Mouse (Mus musculus) liver, embryonic 11.5 days (tissue): ENCODE measurements around the gene Vmn1r113. TPM values are rescaled to one million over a fixed set of nuclear protein-coding genes. Genes with fewer than 3 reads are reported as not detected.
"Not testable (repeated sequence)": the region's sequence is repeated elsewhere in the genome, so short reads cannot be mapped to it uniquely, and the experiment has no call there.

ENCODE experiments used
- ATAC-seq: fragments of 200-750 bp; cut with Nextera tagmentation; replicated peaks from 2 replicates; pipeline ENCODE4 v1.8.0; 2017; ENCODE audit warnings: moderate number of reproducible peaks, mild to moderate bottlenecking, moderate TSS enrichment, moderate library complexity; ENCODE audit not compliant: low FRiP score
- DNase-seq: peaks from one replicate; pipeline ENCODE4 v3.0.0-alpha.2; 2017; ENCODE audit warnings: low spot score
- H3K27ac ChIP-seq: fragments of 300-500 bp; sonication (generic); 2 replicates; pipeline ENCODE4 v1.5.1; 2014; ENCODE audit warnings: mild to moderate bottlenecking, low read depth, low read length, control low read depth
- H3K27me3 ChIP-seq: fragments of 300-500 bp; sonication (generic); replicated peaks from 2 replicates; pipeline ENCODE4 v1.6.1; 2014; ENCODE audit warnings: low read length, mixed read lengths; ENCODE audit not compliant: control insufficient read depth, insufficient read depth
- H3K36me3 ChIP-seq: fragments of 300-500 bp; sonication (generic); 2 replicates; pipeline ENCODE4 v1.6.1; 2014; ENCODE audit warnings: mild to moderate bottlenecking, low read length, moderate library complexity, mixed read lengths; ENCODE audit not compliant: control insufficient read depth, insufficient read depth
- H3K4me1 ChIP-seq: fragments of 300-500 bp; sonication (generic); replicated peaks from 2 replicates; pipeline ENCODE4 v1.6.1; 2014; ENCODE audit warnings: low read length, mixed read lengths; ENCODE audit not compliant: control insufficient read depth, insufficient read depth
- H3K4me2 ChIP-seq: fragments of 300-500 bp; sonication (generic); 2 replicates; pipeline ENCODE4 v1.6.1; 2014; ENCODE audit warnings: mild to moderate bottlenecking, control low read depth, moderate library complexity
- H3K4me3 ChIP-seq: fragments of 300-500 bp; sonication (generic); 2 replicates; pipeline ENCODE4 v1.5.1; 2014; ENCODE audit warnings: low read depth, low read length, control low read depth
- H3K9ac ChIP-seq: fragments of 300-500 bp; sonication (generic); 2 replicates; pipeline ENCODE4 v1.6.1; 2014; ENCODE audit warnings: low read depth, low read length, control low read depth
- H3K9me3 ChIP-seq: fragments of 300-500 bp; sonication (generic); 2 replicates; pipeline ENCODE4 v1.6.1; 2016; ENCODE audit warnings: low read length, inconsistent platforms, mixed read lengths; ENCODE audit not compliant: control insufficient read depth
- WGBS: fragments of 180-500 bp; shearing (Covaris S2); extraction: QIAGEN DNeasy Blood & Tissue Kit; methylation state at CpG from one replicate; pipeline ENCODE4 v1.1.7; 2014; 5-methylcytosine and 5-hydroxymethylcytosine counted together
- polyA plus RNA-seq: library from polyadenylated mRNA; unstranded; fragments of >200 nt; fragmentation: Nextera tagmentation; extraction: Ambion mirVana; gene quantifications from 2 replicates; pipeline ENCODE4 v1.2.1, GENCODE M21; 2014

Gene Vmn1r113
- polyA plus RNA-seq, result not detected in 2 replicates

- not testable (repeated sequence) for H3K4me2 ChIP-seq, H3K27me3 ChIP-seq, H3K27ac ChIP-seq, H3K9me3 ChIP-seq, H3K36me3 ChIP-seq, H3K9ac ChIP-seq, DNase-seq, H3K4me3 ChIP-seq, ATAC-seq, H3K4me1 ChIP-seq
- WGBS, result 65% methylated on average over 2 of the region's 2 CpGs
Observed at GRCm38 (mm10) chr7:20786985-20787384, at the start of gene Vmn1r113. Gene Vmn1r113 (plus strand): TSS chr7:20787285.

DNA sequence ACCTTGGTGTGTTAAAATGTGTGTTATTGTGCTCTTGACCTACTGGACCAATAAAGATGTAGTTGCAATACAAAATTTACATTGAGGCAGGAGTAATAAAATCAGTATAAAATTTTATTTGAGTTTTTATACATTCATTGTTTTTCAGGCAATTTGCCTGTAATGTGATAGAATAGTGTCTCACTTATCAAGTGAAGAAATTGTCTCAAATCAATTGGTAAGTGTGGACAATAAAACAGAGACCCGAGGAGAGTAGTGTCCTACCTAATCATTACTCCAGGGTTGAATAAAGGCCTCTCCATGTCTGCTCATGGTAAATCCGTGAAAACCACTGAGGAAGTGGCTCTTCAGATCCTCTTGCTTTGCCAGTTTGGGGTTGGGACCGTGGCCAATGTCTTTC is 16.2 kb upstream of the Vmn1r113 start, which contains the start of gene Vmn1r112:
TSS of gene Vmn1r112 (plus strand) at position 301 of the 400 bp plus-strand sequence.
- DNase-seq, H3K9me3 ChIP-seq, H3K4me1 ChIP-seq, H3K27me3 ChIP-seq, H3K9ac ChIP-seq, H3K36me3 ChIP-seq, H3K4me2 ChIP-seq, H3K4me3 ChIP-seq, ATAC-seq, H3K27ac ChIP-seq: not testable (repeated sequence)
- no CpG with 5 or more reads among the region's 3 CpGs for WGBS

GRCm38 (mm10) chr7:20812086-20812485 is 25.0 kb downstream of the Vmn1r113 start, which contains the start of gene Vmn1r114:
Gene Vmn1r114 (minus strand): TSS chr7:20812186.
- not testable (repeated sequence) for DNase-seq, H3K4me2 ChIP-seq, H3K27me3 ChIP-seq, H3K4me3 ChIP-seq, H3K9ac ChIP-seq, H3K36me3 ChIP-seq, H3K4me1 ChIP-seq, H3K9me3 ChIP-seq, H3K27ac ChIP-seq, ATAC-seq
- no CpG with 5 or more reads among the region's 5 CpGs for WGBS

Other genes with a start within 250 kb of the Vmn1r113 start
- gene Gm5726, start 241.5 kb upstream of the Vmn1r113 start, polyA plus RNA-seq, result not detected in 2 replicates
- gene Gm4141, start 211.0 kb upstream of the Vmn1r113 start, polyA plus RNA-seq, result not detected in 2 replicates
- gene Gm4513, start 188.3 kb upstream of the Vmn1r113 start, polyA plus RNA-seq, result not detected in 2 replicates
- gene Vmn1r107, start 118.4 kb upstream of the Vmn1r113 start, polyA plus RNA-seq, result not detected in 2 replicates
- gene Vmn1r111, start 84.1 kb upstream of the Vmn1r113 start, polyA plus RNA-seq, result not detected in 2 replicates
- not detected in 2 replicates for gene Gm10668, start 56.7 kb upstream of the Vmn1r113 start, polyA plus RNA-seq
- gene Vmn1r112, start 16.1 kb upstream of the Vmn1r113 start, polyA plus RNA-seq, result not detected in 2 replicates
- gene Vmn1r114, start 24.9 kb downstream of the Vmn1r113 start, polyA plus RNA-seq, result not detected in 2 replicates
- gene Vmn1r115, start 57.7 kb downstream of the Vmn1r113 start, polyA plus RNA-seq, result not detected in 2 replicates
- not detected in 2 replicates for gene Vmn1r116, start 85.0 kb downstream of the Vmn1r113 start, polyA plus RNA-seq
- gene Vmn1r117, start 96.8 kb downstream of the Vmn1r113 start, polyA plus RNA-seq, result not detected in 2 replicates
- gene Vmn1r118, start 125.1 kb downstream of the Vmn1r113 start, polyA plus RNA-seq, result not detected in 2 replicates
- not detected in 2 replicates for gene Vmn1r119, start 225.2 kb downstream of the Vmn1r113 start, polyA plus RNA-seq